Mouse (Mus musculus) MEL (cell line): ENCODE results near the gene Copg2. TPM values are rescaled to one million over a fixed set of nuclear protein-coding genes. Genes with fewer than 3 reads are reported as not detected.

ENCODE experiments used
- DNase-seq: peaks from one replicate; pipeline ENCODE4 v3.0.0; 2011; ENCODE audit warnings: low read depth, low spot score
- H3K27ac ChIP-seq: 2 replicates; pipeline ENCODE4 v1.5.1; 2012; ENCODE audit warnings: low read depth, mild to moderate bottlenecking, control low read depth, low read length, moderate library complexity; ENCODE audit not compliant: control insufficient read depth
- H3K27me3 ChIP-seq, 2 experiments: fragments of 150-350 bp in 1 of 2; sonication (generic) in 1 of 2; 2 replicates each; pipeline ENCODE4 v1.6.1; 2012; ENCODE audit warnings: low read length in 2 of 2, mild to moderate bottlenecking in 2 of 2, improper control_type of control experiment in 1 of 2, moderate library complexity in 1 of 2; ENCODE audit not compliant: insufficient read depth in 2 of 2, control insufficient read depth in 1 of 2
- H3K36me3 ChIP-seq, 2 experiments: 2 replicates each; pipeline ENCODE4 v1.6.1; 2012 to 2014; ENCODE audit warnings: low read length in 2 of 2, improper control_type of control experiment in 1 of 2, inconsistent platforms in 1 of 2, mild to moderate bottlenecking in 1 of 2; ENCODE audit not compliant: insufficient read depth in 2 of 2, control insufficient read depth in 1 of 2
- H3K4me1 ChIP-seq, 2 experiments: fragments of 150-350 bp in 1 of 2; sonication (generic) in 1 of 2; 2 replicates each; pipeline ENCODE4 v1.6.1; 2012; ENCODE audit warnings: low read length in 2 of 2, improper control_type of control experiment in 1 of 2, mild to moderate bottlenecking in 1 of 2; ENCODE audit not compliant: insufficient read depth in 2 of 2, control insufficient read depth in 1 of 2
- H3K4me3 ChIP-seq, 2 experiments: fragments of 150-350 bp in 1 of 2; sonication (generic) in 1 of 2; 2 replicates each; pipeline ENCODE4 v1.5.1; 2012; ENCODE audit warnings: low read depth in 2 of 2, low read length in 2 of 2, mild to moderate bottlenecking in 2 of 2, moderate library complexity in 2 of 2, control low read depth in 1 of 2, improper control_type of control experiment in 1 of 2; ENCODE audit not compliant: control insufficient read depth in 1 of 2, insufficient read depth in 1 of 2
- H3K79me2 ChIP-seq: 2 replicates; pipeline ENCODE4 v1.6.1; 2012; ENCODE audit warnings: mild to moderate bottlenecking, low read length, moderate library complexity; ENCODE audit not compliant: control insufficient read depth, poor library complexity, insufficient read depth
- H3K9ac ChIP-seq: 2 replicates; pipeline ENCODE4 v1.6.1; 2012; ENCODE audit warnings: low read depth, mild to moderate bottlenecking, control low read depth, low read length, moderate library complexity; ENCODE audit not compliant: control insufficient read depth, poor library complexity, severe bottlenecking
- H3K9me3 ChIP-seq: fragments of 150-350 bp; sonication (generic); replicated peaks from 2 replicates; pipeline ENCODE4 v1.6.1; 2012; ENCODE audit warnings: mild to moderate bottlenecking, low read length, improper control_type of control experiment, moderate library complexity; ENCODE audit not compliant: insufficient read depth
- GABPA ChIP-seq: IDR thresholded peaks from 2 replicates; pipeline ENCODE4 v1.6.1; 2012; ENCODE audit warnings: low read depth, mild to moderate bottlenecking, inconsistent platforms, low read length, improper control_type of control experiment, moderate library complexity
- JUND ChIP-seq: IDR thresholded peaks from 2 replicates; pipeline ENCODE4 v1.6.1; 2011; ENCODE audit warnings: low read depth, mild to moderate bottlenecking, improper control_type of control experiment, low read length
- KAT2A ChIP-seq: conservative IDR thresholded peaks from 2 replicates; pipeline ENCODE4 v1.6.1; 2012; ENCODE audit warnings: low read depth, low read length, improper control_type of control experiment, inconsistent platforms
- MAFK ChIP-seq: IDR thresholded peaks from 2 replicates; pipeline ENCODE4 v1.6.1; 2011; ENCODE audit warnings: low read depth, mild to moderate bottlenecking, low read length, improper control_type of control experiment, borderline replicate concordance
- MAX ChIP-seq: IDR thresholded peaks from 2 replicates; pipeline ENCODE4 v1.6.1; 2011; ENCODE audit warnings: low read length, improper control_type of control experiment
- MAZ ChIP-seq: IDR thresholded peaks from 2 replicates; pipeline ENCODE4 v1.6.1; 2012; ENCODE audit warnings: low read depth, mild to moderate bottlenecking, inconsistent platforms, low read length, improper control_type of control experiment
- NELFE ChIP-seq: IDR thresholded peaks from 2 replicates; pipeline ENCODE4 v1.6.1; 2011; ENCODE audit warnings: low read depth, low read length, improper control_type of control experiment
- POLR2A ChIP-seq, 2 experiments: IDR thresholded peaks; 2 replicates each; pipeline ENCODE4 v1.6.1; 2011 to 2012; ENCODE audit warnings: low read length in 2 of 2, mild to moderate bottlenecking in 2 of 2, control low read depth in 1 of 2, improper control_type of control experiment in 1 of 2, low read depth in 1 of 2, moderate library complexity in 1 of 2; ENCODE audit not compliant: control insufficient read depth in 1 of 2, insufficient read depth in 1 of 2, poor library complexity in 1 of 2
- POLR2AphosphoS2 ChIP-seq: IDR thresholded peaks from 2 replicates; pipeline ENCODE4 v1.6.1; 2011; ENCODE audit warnings: low read length, improper control_type of control experiment
- POLR2AphosphoS5 ChIP-seq: IDR thresholded peaks from 2 replicates; pipeline ENCODE4 v1.6.1; 2012; ENCODE audit warnings: low read depth, borderline replicate concordance, mild to moderate bottlenecking, inconsistent platforms, low read length, moderate library complexity, mixed read lengths
- RCOR1 ChIP-seq: IDR thresholded peaks from 2 replicates; pipeline ENCODE4 v1.6.1; 2012; ENCODE audit warnings: low read depth, mild to moderate bottlenecking, inconsistent platforms, low read length, improper control_type of control experiment
- UBTF ChIP-seq: IDR thresholded peaks from 2 replicates; pipeline ENCODE4 v1.6.1; 2012; ENCODE audit warnings: low read depth, mild to moderate bottlenecking, inconsistent platforms, low read length, improper control_type of control experiment, moderate library complexity, borderline replicate concordance; ENCODE audit not compliant: insufficient read depth
- USF1 ChIP-seq: IDR thresholded peaks from 2 replicates; pipeline ENCODE4 v1.6.1; 2014; ENCODE audit warnings: low read depth, mild to moderate bottlenecking, inconsistent platforms, low read length, improper control_type of control experiment, moderate library complexity
- ZC3H11A ChIP-seq: IDR thresholded peaks from 2 replicates; pipeline ENCODE4 v1.6.1; 2012; ENCODE audit warnings: low read depth, mild to moderate bottlenecking, inconsistent platforms, low read length, improper control_type of control experiment
- ZNF384 ChIP-seq: IDR thresholded peaks from 2 replicates; pipeline ENCODE4 v1.6.1; 2012; ENCODE audit warnings: low read depth, mild to moderate bottlenecking, inconsistent platforms, low read length, improper control_type of control experiment
- polyA plus RNA-seq, 2 experiments: library from polyadenylated mRNA; stranded (reverse) in 1 of 2; unstranded in 1 of 2; fragments of >175 nt in 1 of 2; fragments of >200 nt in 1 of 2; gene quantifications; 2 replicates each; pipeline versions ENCODE4 v1.2.1 to v1.2.4; 2012; ENCODE audit warnings: low replicate concordance in 2 of 2, low read depth in 1 of 2; ENCODE audit not compliant: insufficient read length in 2 of 2, insufficient read depth in 1 of 2, missing spikeins in 1 of 2
- total RNA-seq: library from RNA; depleted of rRNA; stranded (reverse); fragments of 300-350 nt; gene quantifications from 2 replicates; pipeline ENCODE4 v1.2.3, GENCODE M21; 2012

Copg2 gene
- total and polyA plus RNA-seq, 3 experiments = 14.8 to 20.3 TPM; not detected in 1

DNA sequence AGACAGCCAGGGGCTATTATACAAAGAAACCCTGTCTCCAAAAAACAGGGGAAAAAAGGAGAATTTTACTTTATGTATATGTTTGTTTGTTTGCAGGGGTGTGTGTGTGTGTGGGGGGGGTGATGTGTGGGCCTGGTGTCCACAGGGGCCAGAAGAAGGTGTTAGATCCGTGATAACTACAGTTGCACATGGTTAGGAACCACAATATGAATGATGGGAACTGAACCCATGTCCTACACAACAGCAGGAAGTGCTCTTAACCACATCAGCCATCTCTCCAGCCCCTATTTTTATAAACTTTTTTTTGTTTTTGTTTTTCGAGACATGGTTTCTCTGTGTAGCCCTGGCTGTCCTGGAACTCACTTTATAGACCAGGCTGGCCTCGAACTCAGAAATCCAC is 11.7 kb downstream of the Copg2 start:
- H3K9ac ChIP-seq = no peak overlapping the region
- TF ChIP-seq USF1 (no peak), UBTF (no peak), POLR2A (IDR thresholded peaks at IDR 0.05; ENCODE audit: control insufficient read depth in 1 of 2, insufficient read depth in 1 of 2, low read depth in 1 of 2, low read length in 2 of 2, poor library complexity in 1 of 2) (no peak), MAZ (no peak)
- DNase-seq = no peak
- H3K27ac ChIP-seq = no peak overlapping the region
- H3K27me3 ChIP-seq = no peaks in the 10 kb centered on the region
- peaks cover 0 to 4% of the 10 kb centered on the region in 2 experiments; a peak in 2 of 4 replicates for H3K36me3 ChIP-seq
- H3K9me3 ChIP-seq = no peaks in the 10 kb centered on the region
- no peaks in the 10 kb centered on the region for H3K79me2 ChIP-seq
- H3K4me1 ChIP-seq = peaks cover 0 to 2% of the 10 kb centered on the region in 2 experiments; a peak in 2 of 4 replicates
- H3K4me3 ChIP-seq = no peak overlapping the region

DNA sequence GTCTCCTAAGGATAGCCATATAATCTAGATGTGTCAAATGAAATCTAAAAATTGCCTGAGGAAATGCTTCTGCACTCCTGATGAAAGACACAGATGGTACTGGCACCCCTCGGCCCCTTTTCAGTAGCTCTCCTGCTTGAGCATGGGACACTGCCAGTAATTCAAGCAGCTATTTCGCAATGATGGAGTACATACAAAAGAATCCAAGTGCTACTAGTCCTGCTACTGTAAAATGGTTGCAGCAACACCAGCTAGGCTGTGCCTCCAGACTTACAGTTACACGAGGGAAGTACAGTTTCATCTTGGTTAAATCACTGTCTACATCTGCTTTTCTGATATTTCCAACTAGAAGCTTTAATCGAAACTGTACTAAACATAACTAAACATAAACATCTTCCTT is 13.1 kb downstream of the Copg2 start:
- no peak overlapping the region for H3K27ac ChIP-seq
- no peaks in the 10 kb centered on the region for H3K27me3 ChIP-seq
- no peaks in the 10 kb centered on the region for H3K9me3 ChIP-seq
- no peak overlapping the region for H3K4me3 ChIP-seq
- H3K9ac ChIP-seq = no peak overlapping the region
- DNase-seq = no peak
- TF ChIP-seq GABPA (no peak), POLR2A (IDR thresholded peaks at IDR 0.05; ENCODE audit: control insufficient read depth in 1 of 2, insufficient read depth in 1 of 2, low read depth in 1 of 2, low read length in 2 of 2, poor library complexity in 1 of 2) (no peak), JUND (no peak), POLR2AphosphoS2 (no peak), POLR2AphosphoS5 (no peak), KAT2A (no peak), UBTF (no peak), USF1 (no peak), ZNF384 (no peak), MAX (no peak), ZC3H11A (no peak), MAFK (no peak)
- H3K4me1 ChIP-seq = peaks cover 0 to 2% of the 10 kb centered on the region in 2 experiments; a peak in 2 of 4 replicates
- H3K36me3 ChIP-seq = peaks cover 0 to 4% of the 10 kb centered on the region in 2 experiments; a peak in 2 of 4 replicates
- no peaks in the 10 kb centered on the region for H3K79me2 ChIP-seq

DNA sequence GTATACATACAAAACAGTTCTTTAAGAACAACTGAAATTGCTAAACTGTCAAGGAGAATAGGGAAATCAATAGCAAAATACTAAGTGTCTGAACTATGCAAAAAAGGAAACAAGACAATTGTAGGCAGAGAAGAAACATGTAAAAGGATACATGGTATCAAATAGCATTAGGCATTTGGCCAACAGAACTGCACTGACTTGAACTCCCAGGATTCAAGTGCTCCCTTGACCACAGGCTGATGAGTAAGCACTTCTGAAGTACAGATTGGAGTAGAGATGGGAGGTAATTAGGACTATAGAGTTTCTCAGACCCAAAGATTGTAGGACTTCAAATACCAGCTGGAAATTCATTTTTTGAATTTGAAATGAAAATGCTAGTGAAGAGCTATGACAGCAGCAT is 19.9 kb downstream of the Copg2 start:
- Histone ChIP-seq H3K4me1 (no peaks in the 10 kb centered on the region), H3K79me2 (no peaks in the 10 kb centered on the region), H3K27ac (no peak overlapping the region), H3K36me3 (peaks cover 0 to 2% of the 10 kb centered on the region in 2 experiments; a peak in 2 of 4 replicates), H3K9ac (no peak overlapping the region), H3K9me3 (no peaks in the 10 kb centered on the region), H3K4me3 (no peak overlapping the region), H3K27me3 (no peaks in the 10 kb centered on the region)
- peak; percentile 45 for DNase-seq
- TF ChIP-seq GABPA = no peak
- TF ChIP-seq RCOR1 = 0 out of 2 replicates have a peak, but pooled peaks have one; percentile 17
- no peak for TF ChIP-seq NELFE
